ENCODE assay signal across 9 mouse cellular contexts in the genomic region with DNA sequence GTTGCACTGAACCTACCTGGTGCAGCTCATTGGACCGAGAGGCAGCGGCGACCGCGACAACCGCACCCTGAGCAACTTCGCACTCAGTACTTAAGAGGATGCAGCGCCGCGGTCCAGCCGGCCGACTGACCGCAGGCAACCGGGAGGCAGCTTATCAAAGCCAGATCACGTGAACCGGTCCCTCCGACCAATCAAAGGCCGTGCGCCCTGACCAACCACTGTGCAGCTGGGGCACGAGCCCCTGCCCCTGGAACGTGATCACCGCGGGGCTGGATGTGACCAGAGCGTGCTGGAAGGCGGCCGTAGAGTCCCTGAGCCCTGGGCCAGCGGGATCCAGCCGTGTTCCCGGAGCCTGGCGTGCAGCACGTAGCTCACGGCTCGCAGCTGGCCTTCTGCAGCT. TPM values are rescaled to one million over a fixed set of nuclear protein-coding genes. Genes with fewer than 3 reads are reported as not detected.
DNase-seq lines count a peak whose midpoint lies in the region; ATAC-seq lines count a peak whose summit lies in the region.
"Had no signal": no experiment of that assay in that cellular context is flagged by ENCODE, and none has a peak within 500 bp of the region (broad histone marks: within the 10 kb centered on the region; RNA-seq: fewer than 3 reads in every experiment).

A gene (minus strand): TSS at position 117 of the 400 bp plus-strand sequence.

- H3K27ac ChIP-seq in hindbrain, embryonic 15.5 days (replicated peaks), result peak within 1 kb of the TSS; percentile 82
- H3K27ac ChIP-seq: macrophage had no signal

- H3K4me2 ChIP-seq in hindbrain, embryonic 15.5 days, result peak within 1 kb of the TSS; percentile 92

- no peaks in the 10 kb centered on the region for H3K27me3 ChIP-seq in hindbrain, embryonic 15.5 days

- peak; percentile 98 for ATAC-seq in hindbrain, embryonic 15.5 days (ENCODE audit: low FRiP score, low read depth)

- peak; percentile 57 for DNase-seq in WW6 (ENCODE audit: low read depth, low spot score)
- peak; percentile 72 to 81 for DNase-seq in cerebellum, postnatal 25 days
- DNase-seq in gastrocnemius, adult 18-20 months (ENCODE audit: low spot score), result peak; percentile 97
- DNase-seq in layer of hippocampus, postnatal 36 days, result peak; percentile 85 to 87
- DNase-seq in lung, postnatal 14 days, result peak; percentile 92
- DNase-seq in retina, postnatal 7 days (ENCODE audit: low read depth, low spot score), result peak; percentile 79
- DNase-seq in urinary bladder, postnatal 36 days (ENCODE audit: low spot score in 2 of 2), result peak; percentile 80 to 92

- H3K9me3 ChIP-seq in hindbrain, embryonic 15.5 days, result no peaks in the 10 kb centered on the region

- peak within 1 kb of the TSS; percentile 67 for H3K4me3 ChIP-seq in hindbrain, embryonic 15.5 days

- no peaks in the 10 kb centered on the region for H3K36me3 ChIP-seq in hindbrain, embryonic 15.5 days

- H3K9ac ChIP-seq in hindbrain, embryonic 15.5 days, result peak within 1 kb of the TSS; percentile 67

- under 1% methylated on average over 33 of the region's 33 CpGs for WGBS in hindbrain, embryonic 15.5 days

- peaks cover 10% of the 10 kb centered on the region; the same call in 1 of the 2 replicates for H3K4me1 ChIP-seq in hindbrain, embryonic 15.5 days (replicated peaks)

RNA-seq across cellular contexts. Expression of the gene that starts here (rescaled TPM):
- 100 to 1,000 TPM; 493 to 680 TPM for total RNA-seq in gastrocnemius, adult 18-20 months (2021)
- 23.2 and 25.6 TPM in 2 replicates for polyA plus RNA-seq in hindbrain, embryonic 15.5 days (2015; fragmentation: Nextera tagmentation; extraction: Ambion mirVana)
- 10 to 100 TPM; 61.0 to 62.6 TPM for total RNA-seq in layer of hippocampus, postnatal 36 days (2021)

Comparison
In these comparisons a context has a peak if more than half of its experiments do, and no peak if none do; other contexts are left out.
1. Peak in every context shown above with its lines: DNase-seq, ATAC-seq, H3K4me3 ChIP-seq and H3K27ac ChIP-seq.
2. RNA of the gene that starts here (total RNA-seq): 493 to 680 TPM in gastrocnemius, adult 18-20 months; 61.0 to 62.6 TPM in layer of hippocampus, postnatal 36 days; every median in the first group is over 4 times any median in the second.